Mouse (Mus musculus) neural tube, embryonic 15.5 days (tissue): ENCODE measurements at regions not wholly inside any gene's neighbourhood (a gene's known extent, or its start where the extent isn't known, plus 50 kb on each side); places are given as distances from the start of the nearest gene placed in this dataset.

Experiments used
- ATAC-seq: fragments of 200-750 bp; cut with Nextera tagmentation; 2 replicates; pipeline ENCODE4 v1.8.0; 2017; ENCODE audit warnings: mild to moderate bottlenecking, moderate TSS enrichment, moderate library complexity; ENCODE audit not compliant: low FRiP score
- H3K27ac ChIP-seq: fragments of 300-500 bp; sonication (generic); replicated peaks from 2 replicates; pipeline ENCODE4 v1.5.1; 2015; ENCODE audit warnings: mild to moderate bottlenecking, inconsistent platforms
- H3K27me3 ChIP-seq: fragments of 300-500 bp; sonication (generic); replicated peaks from 2 replicates; pipeline ENCODE4 v1.6.1; 2015; ENCODE audit warnings: inconsistent platforms
- H3K36me3 ChIP-seq: fragments of 300-500 bp; sonication (generic); 2 replicates; pipeline ENCODE4 v1.6.1; 2015; ENCODE audit warnings: inconsistent platforms
- H3K4me1 ChIP-seq: fragments of 300-500 bp; sonication (generic); 2 replicates; pipeline ENCODE4 v1.6.1; 2015; ENCODE audit warnings: inconsistent platforms
- H3K4me2 ChIP-seq: fragments of 300-500 bp; sonication (generic); 2 replicates; pipeline ENCODE4 v1.6.1; 2015; ENCODE audit warnings: inconsistent platforms, mild to moderate bottlenecking, moderate library complexity
- H3K4me3 ChIP-seq: fragments of 300-500 bp; sonication (generic); replicated peaks from 2 replicates; pipeline ENCODE4 v1.5.1; 2015; ENCODE audit warnings: mild to moderate bottlenecking, inconsistent platforms
- H3K9ac ChIP-seq: fragments of 300-500 bp; sonication (generic); replicated peaks from 2 replicates; pipeline ENCODE4 v1.6.1; 2015; ENCODE audit warnings: mild to moderate bottlenecking, inconsistent platforms
- H3K9me3 ChIP-seq: fragments of 300-500 bp; sonication (generic); replicated peaks from 2 replicates; pipeline ENCODE4 v1.6.1; 2016; ENCODE audit warnings: inconsistent platforms
- WGBS: fragments of 180-500 bp; shearing (Covaris S2); methylation state at CpG from one replicate; pipeline ENCODE4 v1.1.7; 2015; ENCODE audit warnings: mixed read lengths; 5-methylcytosine and 5-hydroxymethylcytosine counted together

- peaks cover 29% of the 10 kb centered on the region for H3K4me1 ChIP-seq
- H3K36me3 ChIP-seq = no peaks in the 10 kb centered on the region
- H3K4me2 ChIP-seq = no peak overlapping the region
- no peak overlapping the region for H3K27ac ChIP-seq
- 23% methylated on average over 6 of the region's 6 CpGs for WGBS
- H3K4me3 ChIP-seq = no peak overlapping the region
- no peaks in the 10 kb centered on the region for H3K9me3 ChIP-seq
- no peak for ATAC-seq
- no peak overlapping the region for H3K9ac ChIP-seq
- H3K27me3 ChIP-seq = peaks cover 6% of the 10 kb centered on the region
Measured at GRCm38 (mm10) chr7:136676104-136676503, 218.3 kb upstream of the Mgmt start.

GRCm38 (mm10) chr7:136676987-136677545 is 217.3 kb upstream of the Mgmt start:
- H3K9ac ChIP-seq = no peak overlapping the region
- ATAC-seq = no peak
- no peak overlapping the region for H3K4me3 ChIP-seq
- peaks cover 29% of the 10 kb centered on the region for H3K4me1 ChIP-seq
- peaks cover 6% of the 10 kb centered on the region for H3K27me3 ChIP-seq
- H3K9me3 ChIP-seq = no peaks in the 10 kb centered on the region
- H3K4me2 ChIP-seq = peak overlapping the region; percentile 27; the same call in 1 of the 2 replicates
- 30% methylated on average over 17 of the region's 17 CpGs for WGBS
- H3K27ac ChIP-seq = no peak overlapping the region
- no peaks in the 10 kb centered on the region for H3K36me3 ChIP-seq

- H3K4me1 ChIP-seq = peaks cover 15% of the 10 kb centered on the region
- no peak overlapping the region for H3K27ac ChIP-seq
- H3K27me3 ChIP-seq = no peaks in the 10 kb centered on the region
- H3K9ac ChIP-seq = no peak overlapping the region
- no peak for ATAC-seq
- H3K36me3 ChIP-seq = no peaks in the 10 kb centered on the region
- 33% methylated on average over 6 of the region's 6 CpGs for WGBS
- H3K9me3 ChIP-seq = no peaks in the 10 kb centered on the region
- H3K4me3 ChIP-seq = no peak overlapping the region
- peak overlapping the region; percentile 44 for H3K4me2 ChIP-seq
Measured at GRCm38 (mm10) chr7:136689579-136689978, 204.8 kb upstream of the Mgmt start.

DNA sequence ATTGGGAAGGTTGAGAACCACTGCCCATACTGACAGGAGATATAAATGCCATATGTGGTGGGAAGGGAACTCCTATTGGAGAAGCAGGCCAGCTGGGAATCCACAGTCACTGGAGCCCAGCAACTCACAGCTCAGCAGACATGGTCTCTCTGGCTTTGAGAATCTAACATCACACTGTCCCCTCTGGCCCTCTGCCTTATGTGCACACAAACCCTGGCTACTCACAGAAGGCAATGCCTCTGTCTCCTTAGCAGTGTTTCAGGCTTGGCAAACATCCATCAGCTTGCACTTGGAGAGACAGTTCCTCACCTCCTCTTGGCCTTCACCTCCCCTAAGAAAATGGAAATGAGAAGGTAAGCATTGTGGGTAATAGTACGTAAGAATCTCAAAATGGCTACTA is 188.2 kb upstream of the Mgmt start:
- Histone ChIP-seq H3K27ac (no peak overlapping the region), H3K4me3 (no peak overlapping the region), H3K36me3 (no peaks in the 10 kb centered on the region), H3K9ac (no peak overlapping the region), H3K4me1 (no peaks in the 10 kb centered on the region), H3K9me3 (no peaks in the 10 kb centered on the region), H3K4me2 (no peak overlapping the region), H3K27me3 (no peaks in the 10 kb centered on the region)
- ATAC-seq = no peak
- WGBS = 81% methylated on average over 1 of the region's 1 CpGs

- Histone ChIP-seq H3K9me3 (no peaks in the 10 kb centered on the region), H3K36me3 (no peaks in the 10 kb centered on the region), H3K9ac (no peak overlapping the region), H3K27me3 (no peaks in the 10 kb centered on the region), H3K4me1 (no peaks in the 10 kb centered on the region), H3K4me3 (no peak overlapping the region), H3K27ac (no peak overlapping the region), H3K4me2 (no peak overlapping the region)
- no peak for ATAC-seq
- 89% methylated on average over 12 of the region's 12 CpGs for WGBS
Measured at GRCm38 (mm10) chr7:136707200-136708003, 187.0 kb upstream of the Mgmt start.

- H3K4me1 ChIP-seq = 0 out of 2 replicates have a peak, but pooled peaks cover under 1% of the 10 kb centered on the region
- H3K27me3 ChIP-seq = no peaks in the 10 kb centered on the region
- 73% methylated on average over 5 of the region's 5 CpGs for WGBS
- H3K4me2 ChIP-seq = no peak overlapping the region
- no peaks in the 10 kb centered on the region for H3K9me3 ChIP-seq
- H3K9ac ChIP-seq = no peak overlapping the region
- no peak overlapping the region for H3K4me3 ChIP-seq
- no peak overlapping the region for H3K27ac ChIP-seq
- ATAC-seq = no peak
- no peaks in the 10 kb centered on the region for H3K36me3 ChIP-seq
Measured at GRCm38 (mm10) chr7:136708004-136708435, 186.4 kb upstream of the Mgmt start.

- Histone ChIP-seq H3K36me3 (no peaks in the 10 kb centered on the region), H3K9ac (no peak overlapping the region), H3K4me2 (no peak overlapping the region), H3K27me3 (no peaks in the 10 kb centered on the region), H3K4me3 (no peak overlapping the region), H3K4me1 (0 out of 2 replicates have a peak, but pooled peaks cover 3% of the 10 kb centered on the region), H3K9me3 (no peaks in the 10 kb centered on the region), H3K27ac (no peak overlapping the region)
- 83% methylated on average over 3 of the region's 3 CpGs for WGBS
- ATAC-seq = no peak
Measured at GRCm38 (mm10) chr7:136710653-136711052, 183.8 kb upstream of the Mgmt start.

- Histone ChIP-seq H3K36me3 (no peaks in the 10 kb centered on the region), H3K4me1 (0 out of 2 replicates have a peak, but pooled peaks cover 3% of the 10 kb centered on the region), H3K4me2 (no peak overlapping the region), H3K9me3 (no peaks in the 10 kb centered on the region), H3K27ac (no peak overlapping the region), H3K9ac (no peak overlapping the region), H3K4me3 (no peak overlapping the region), H3K27me3 (no peaks in the 10 kb centered on the region)
- ATAC-seq = no peak
- 68% methylated on average over 16 of the region's 16 CpGs for WGBS
Measured at GRCm38 (mm10) chr7:136712962-136713640, 181.3 kb upstream of the Mgmt start.

- no peak overlapping the region for H3K4me2 ChIP-seq
- no peaks in the 10 kb centered on the region for H3K36me3 ChIP-seq
- WGBS = 69% methylated on average over 1 of the region's 1 CpGs
- H3K4me1 ChIP-seq = no peaks in the 10 kb centered on the region
- H3K9ac ChIP-seq = no peak overlapping the region
- H3K27ac ChIP-seq = no peak overlapping the region
- no peak for ATAC-seq
- no peak overlapping the region for H3K4me3 ChIP-seq
- no peaks in the 10 kb centered on the region for H3K27me3 ChIP-seq
- no peaks in the 10 kb centered on the region for H3K9me3 ChIP-seq
Measured at GRCm38 (mm10) chr7:136727628-136728402, 166.6 kb upstream of the Mgmt start.

- Histone ChIP-seq H3K36me3 (no peaks in the 10 kb centered on the region), H3K4me2 (no peak overlapping the region), H3K27me3 (no peaks in the 10 kb centered on the region), H3K9ac (no peak overlapping the region), H3K27ac (no peak overlapping the region), H3K4me1 (peaks cover 5% of the 10 kb centered on the region; the same call in 1 of the 2 replicates), H3K9me3 (no peaks in the 10 kb centered on the region), H3K4me3 (no peak overlapping the region)
- no peak for ATAC-seq
- WGBS = 80% methylated on average over 2 of the region's 2 CpGs
Measured at GRCm38 (mm10) chr7:136742171-136742570, 152.2 kb upstream of the Mgmt start.

DNA sequence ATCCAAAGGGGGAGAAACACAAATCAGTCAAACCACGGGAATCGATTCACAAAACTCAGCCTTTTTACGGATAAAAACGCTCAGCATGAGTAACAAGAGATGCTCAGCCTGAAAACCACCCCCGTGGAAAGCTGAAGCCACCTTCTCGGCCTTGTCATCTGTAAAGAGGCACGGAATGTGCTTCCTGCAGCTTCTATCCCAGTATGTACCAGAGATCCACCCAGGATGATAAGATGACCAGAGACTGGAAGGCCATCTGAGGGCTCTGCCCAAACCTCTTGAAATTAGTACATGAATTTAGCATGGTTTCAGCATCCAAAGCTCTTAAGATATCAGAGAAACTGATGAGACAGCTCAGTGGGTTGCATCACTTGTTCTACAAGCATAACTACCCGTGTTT is 149.0 kb upstream of the Mgmt start:
- no peak for ATAC-seq
- H3K36me3 ChIP-seq = no peaks in the 10 kb centered on the region

More for the DNA sequence above, 149.0 kb upstream of the Mgmt start:
- no peak overlapping the region for H3K4me3 ChIP-seq
- no peaks in the 10 kb centered on the region for H3K27me3 ChIP-seq
- H3K27ac ChIP-seq = no peak overlapping the region
- WGBS = 90% methylated on average over 8 of the region's 8 CpGs
- no peak overlapping the region for H3K9ac ChIP-seq
- H3K9me3 ChIP-seq = no peaks in the 10 kb centered on the region
- no peaks in the 10 kb centered on the region for H3K4me1 ChIP-seq
- H3K4me2 ChIP-seq = no peak overlapping the region
